Mouse (Mus musculus): ENCODE measurements around the gene Tmem45b. TPM values are rescaled to one million over a fixed set of nuclear protein-coding genes. Genes with fewer than 3 reads are reported as not detected.

Gene Tmem45b
- polyA plus RNA-seq, 1 experiment = not detected

DNA sequence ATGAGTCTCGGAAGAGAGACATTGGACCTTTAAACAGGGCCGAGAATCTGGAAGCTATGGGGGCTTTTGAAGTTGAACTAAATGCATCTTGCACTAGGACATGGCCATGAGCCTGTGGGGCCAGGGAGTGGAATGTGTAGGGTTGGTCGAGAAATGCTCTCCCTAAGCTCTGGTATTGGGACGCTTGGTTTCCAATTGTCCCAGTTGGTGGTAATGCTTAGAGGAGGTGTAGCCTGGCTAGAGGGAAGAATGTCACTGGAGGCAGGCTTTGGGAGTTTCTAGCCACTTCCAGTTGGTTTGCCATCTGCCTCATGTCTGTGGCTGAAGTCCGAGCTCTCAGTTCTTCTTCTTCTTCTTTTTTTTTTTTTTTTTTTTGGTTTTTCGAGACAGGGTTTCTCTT is 24.9 kb downstream of the Tmem45b start:
- no peak overlapping the region for H3K27ac ChIP-seq (ENCODE audit: insufficient read depth, low read length)
- H3K4me3 ChIP-seq (ENCODE audit: insufficient read depth, low read length) = no peak overlapping the region
- TF ChIP-seq CTCF (IDR thresholded peaks at IDR 0.05; ENCODE audit: borderline replicate concordance, insufficient read depth, low read length) = no peak
- no peak for TF ChIP-seq POLR2A (IDR thresholded peaks at IDR 0.05; ENCODE audit: low read depth, low read length)
- no peaks in the 10 kb centered on the region for H3K4me1 ChIP-seq (ENCODE audit: control insufficient read depth, insufficient read depth, low read length)

DNA sequence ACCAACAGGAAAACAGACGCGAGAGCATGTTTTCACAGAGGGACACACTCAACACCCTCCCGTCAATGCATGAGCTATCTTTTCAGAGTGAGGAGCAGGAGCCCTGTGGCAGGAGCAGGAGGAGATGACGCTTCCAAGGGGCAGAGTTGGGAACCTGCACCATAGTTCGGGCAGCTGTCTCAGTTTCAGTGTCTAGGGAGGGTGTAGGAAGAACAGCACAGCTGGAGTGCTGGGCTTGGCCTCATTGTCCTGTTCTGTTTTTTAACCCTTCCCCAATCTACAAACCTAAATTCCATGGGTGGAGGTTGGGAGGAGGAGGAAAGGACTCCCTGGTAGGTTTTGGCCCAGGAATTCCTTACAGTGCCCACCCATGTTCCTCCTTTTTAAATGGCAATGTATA is 25.4 kb downstream of the Tmem45b start:
- Histone ChIP-seq H3K4me3 (ENCODE audit: insufficient read depth, low read length) (no peak overlapping the region), H3K4me1 (ENCODE audit: control insufficient read depth, insufficient read depth, low read length) (no peaks in the 10 kb centered on the region), H3K27ac (ENCODE audit: insufficient read depth, low read length) (no peak overlapping the region)
- no peak for TF ChIP-seq POLR2A (IDR thresholded peaks at IDR 0.05; ENCODE audit: low read depth, low read length)
- TF ChIP-seq CTCF (IDR thresholded peaks at IDR 0.05; ENCODE audit: borderline replicate concordance, insufficient read depth, low read length) = no peak

DNA sequence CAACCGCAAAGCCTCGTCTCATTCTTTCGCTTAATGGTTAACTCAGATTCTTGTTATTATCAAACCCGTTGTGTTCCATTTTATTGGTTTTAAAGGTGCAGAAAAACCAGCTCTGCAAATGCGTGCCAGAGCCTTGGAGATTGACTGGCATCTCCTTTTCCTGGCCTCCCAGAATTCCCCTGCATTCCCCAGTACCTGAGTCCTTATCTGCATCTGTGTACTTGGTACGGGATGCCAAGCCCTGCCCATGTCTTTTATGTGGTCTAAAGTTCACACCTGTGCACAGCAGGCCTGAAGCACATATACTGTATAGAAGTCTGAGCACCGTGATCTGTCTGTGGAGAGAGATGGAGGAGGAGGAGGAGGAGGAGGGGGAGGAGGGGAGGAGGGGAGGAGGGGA is 26.4 kb downstream of the Tmem45b start:
- TF ChIP-seq POLR2A (IDR thresholded peaks at IDR 0.05; ENCODE audit: low read depth, low read length) = no peak
- TF ChIP-seq CTCF (IDR thresholded peaks at IDR 0.05; ENCODE audit: borderline replicate concordance, insufficient read depth, low read length) = no peak
- Histone ChIP-seq H3K4me3 (ENCODE audit: insufficient read depth, low read length) (no peak overlapping the region), H3K27ac (ENCODE audit: insufficient read depth, low read length) (no peak overlapping the region), H3K4me1 (ENCODE audit: control insufficient read depth, insufficient read depth, low read length) (no peaks in the 10 kb centered on the region)

DNA sequence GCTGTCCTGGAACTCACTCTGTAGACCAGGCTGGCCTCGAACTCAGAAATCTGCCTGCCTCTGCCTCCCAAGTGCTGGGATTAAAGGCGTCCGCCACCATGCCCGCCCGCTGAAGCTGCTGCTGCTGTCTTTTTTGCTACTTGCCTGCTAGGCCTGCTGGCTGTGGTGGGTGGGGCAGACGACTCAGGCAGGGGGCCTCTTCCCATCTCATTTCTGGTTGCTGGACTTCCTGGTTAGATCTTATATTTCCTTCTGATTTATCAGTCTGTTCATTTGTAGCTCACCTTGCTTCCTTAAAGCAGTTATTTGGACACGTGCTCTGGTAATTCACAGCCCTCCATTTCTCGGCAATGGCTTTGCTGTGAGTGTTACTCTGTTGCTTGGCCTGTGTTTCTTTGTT is 28.8 kb downstream of the Tmem45b start:
- Histone ChIP-seq H3K4me1 (ENCODE audit: control insufficient read depth, insufficient read depth, low read length) (no peaks in the 10 kb centered on the region), H3K4me3 (ENCODE audit: insufficient read depth, low read length) (no peak overlapping the region), H3K27ac (ENCODE audit: insufficient read depth, low read length) (no peak overlapping the region)
- TF ChIP-seq CTCF (IDR thresholded peaks at IDR 0.05; ENCODE audit: borderline replicate concordance, insufficient read depth, low read length) = no peak
- TF ChIP-seq POLR2A (IDR thresholded peaks at IDR 0.05; ENCODE audit: low read depth, low read length) = no peak

DNA sequence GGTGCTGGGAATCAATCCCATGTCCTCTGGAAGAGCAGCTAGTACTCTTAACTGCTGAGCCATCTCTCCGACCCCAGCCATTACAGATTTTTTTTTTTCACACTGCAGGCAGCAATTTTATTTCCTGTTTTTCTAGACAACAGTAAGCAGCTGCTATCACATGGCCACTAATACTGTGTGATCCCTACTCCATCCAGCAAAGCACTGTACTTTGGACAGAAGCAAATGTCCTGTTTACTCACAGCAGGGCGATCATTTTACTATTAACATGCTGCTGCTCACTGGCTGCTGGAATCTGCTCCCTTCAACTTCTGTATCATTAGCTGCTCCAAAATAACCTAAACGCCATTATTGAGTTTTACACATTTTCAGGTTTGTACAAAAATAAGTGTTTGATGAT is 30.8 kb downstream of the Tmem45b start:
- no peak overlapping the region for H3K4me3 ChIP-seq (ENCODE audit: insufficient read depth, low read length)
- no peaks in the 10 kb centered on the region for H3K4me1 ChIP-seq (ENCODE audit: control insufficient read depth, insufficient read depth, low read length)
- H3K27ac ChIP-seq (ENCODE audit: insufficient read depth, low read length) = no peak overlapping the region
- no peak for TF ChIP-seq CTCF (IDR thresholded peaks at IDR 0.05; ENCODE audit: borderline replicate concordance, insufficient read depth, low read length)
- no peak for TF ChIP-seq POLR2A (IDR thresholded peaks at IDR 0.05; ENCODE audit: low read depth, low read length)

DNA sequence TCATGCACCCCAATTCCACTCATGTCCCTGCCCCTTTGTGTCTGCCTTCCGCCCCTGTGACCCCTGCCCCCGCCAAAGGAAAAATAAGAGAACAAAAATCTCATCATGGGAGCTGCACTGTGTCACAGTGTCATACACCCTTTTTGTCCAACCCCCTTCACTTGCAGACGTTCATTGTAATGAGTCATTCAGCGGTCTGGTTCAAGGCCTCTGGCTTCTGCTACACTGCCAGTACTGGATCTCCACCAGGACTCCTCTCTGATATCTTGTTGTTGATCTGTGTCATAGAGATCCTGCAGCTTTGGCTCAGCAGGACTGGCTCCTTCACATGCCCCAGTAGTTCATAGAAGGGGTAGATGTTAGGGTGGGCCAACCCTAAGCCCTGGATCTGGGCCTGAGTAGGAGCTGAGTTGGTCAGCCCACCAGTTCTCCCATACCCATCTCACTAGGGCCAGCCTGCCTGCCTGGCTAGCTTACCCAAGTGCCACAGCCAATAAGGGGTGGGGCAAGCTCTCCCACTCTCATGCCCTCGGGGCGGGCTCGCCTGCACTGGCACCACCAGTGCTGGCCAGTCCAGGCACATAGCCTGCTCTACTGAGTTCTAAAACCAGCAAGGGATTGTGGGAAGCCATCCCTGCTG is 31.8 kb downstream of the Tmem45b start:
- Histone ChIP-seq H3K4me1 (ENCODE audit: control insufficient read depth, insufficient read depth, low read length) (no peaks in the 10 kb centered on the region), H3K27ac (ENCODE audit: insufficient read depth, low read length) (no peak overlapping the region), H3K4me3 (ENCODE audit: insufficient read depth, low read length) (no peak overlapping the region)
- TF ChIP-seq CTCF (IDR thresholded peaks at IDR 0.05; ENCODE audit: borderline replicate concordance, insufficient read depth, low read length) = no peak
- no peak for TF ChIP-seq POLR2A (IDR thresholded peaks at IDR 0.05; ENCODE audit: low read depth, low read length)

DNA sequence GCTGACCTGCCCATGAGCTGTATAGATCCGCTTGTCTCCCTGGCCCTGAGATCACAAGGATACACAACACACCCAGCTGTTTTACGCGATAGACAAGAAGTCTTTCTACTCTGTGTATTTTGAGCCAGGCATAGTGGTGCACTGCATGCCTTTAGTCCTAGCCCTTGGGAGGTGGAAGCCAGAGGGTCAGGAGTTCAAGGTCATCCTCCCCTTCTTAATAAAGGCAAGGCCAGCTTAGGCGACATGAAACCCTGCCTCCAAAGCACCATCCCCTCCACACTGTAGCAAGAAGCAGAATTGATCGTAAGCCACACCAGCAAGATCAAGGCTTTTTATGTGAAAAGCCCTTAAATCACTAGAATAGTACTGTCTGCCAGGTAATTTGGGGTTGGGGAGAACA is 32.5 kb downstream of the Tmem45b start:
- Histone ChIP-seq H3K4me3 (ENCODE audit: insufficient read depth, low read length) (no peak overlapping the region), H3K4me1 (ENCODE audit: control insufficient read depth, insufficient read depth, low read length) (no peaks in the 10 kb centered on the region), H3K27ac (ENCODE audit: insufficient read depth, low read length) (no peak overlapping the region)
- no peak for TF ChIP-seq CTCF (IDR thresholded peaks at IDR 0.05; ENCODE audit: borderline replicate concordance, insufficient read depth, low read length)
- TF ChIP-seq POLR2A (IDR thresholded peaks at IDR 0.05; ENCODE audit: low read depth, low read length) = no peak

DNA sequence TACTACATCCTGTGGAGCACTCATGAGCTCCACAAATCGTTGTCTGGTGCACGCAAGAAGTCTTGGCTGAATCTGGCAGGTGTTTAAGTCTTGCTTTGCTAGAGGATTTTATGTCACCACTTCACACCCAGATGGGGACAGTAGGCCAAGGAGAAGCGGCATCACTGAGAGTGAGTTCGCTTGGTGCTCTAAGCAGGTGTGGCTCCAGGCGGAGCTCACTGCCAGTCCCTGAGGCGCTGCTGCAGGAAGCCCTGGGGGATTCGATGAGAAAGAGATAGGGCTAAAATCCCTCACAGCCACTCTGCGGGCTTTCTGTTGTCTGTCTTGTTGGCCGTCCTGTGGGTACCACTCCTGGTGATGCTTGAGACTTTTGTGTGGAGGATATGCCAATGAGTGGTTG is 34.3 kb downstream of the Tmem45b start:
- TF ChIP-seq CTCF (IDR thresholded peaks at IDR 0.05; ENCODE audit: borderline replicate concordance, insufficient read depth, low read length) (no peak), POLR2A (IDR thresholded peaks at IDR 0.05; ENCODE audit: low read depth, low read length) (no peak)
- Histone ChIP-seq H3K4me3 (ENCODE audit: insufficient read depth, low read length) (no peak overlapping the region), H3K4me1 (ENCODE audit: control insufficient read depth, insufficient read depth, low read length) (no peaks in the 10 kb centered on the region), H3K27ac (ENCODE audit: insufficient read depth, low read length) (no peak overlapping the region)

DNA sequence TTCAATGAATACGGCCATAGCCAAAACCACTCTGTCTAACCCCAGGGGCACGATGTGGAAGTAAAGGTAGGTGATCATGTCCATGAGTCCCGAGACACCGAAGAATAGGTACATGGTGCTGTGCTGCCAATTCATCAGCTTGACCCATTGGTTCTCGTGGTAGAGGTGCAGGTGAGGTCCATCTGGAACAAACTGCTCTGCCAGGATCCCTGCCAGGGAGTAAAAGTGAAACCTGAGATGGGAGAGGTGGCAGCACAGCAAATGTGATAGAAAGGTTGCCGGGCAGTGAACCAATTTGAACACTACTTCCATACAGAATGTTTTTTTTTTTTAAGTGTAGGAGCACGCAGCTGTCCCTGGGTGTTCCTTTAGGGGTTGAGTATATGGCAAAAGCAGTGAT is 35.3 kb downstream of the Tmem45b start:
- Histone ChIP-seq H3K27ac (ENCODE audit: insufficient read depth, low read length) (no peak overlapping the region), H3K4me3 (ENCODE audit: insufficient read depth, low read length) (no peak overlapping the region), H3K4me1 (ENCODE audit: control insufficient read depth, insufficient read depth, low read length) (no peaks in the 10 kb centered on the region)
- TF ChIP-seq CTCF (IDR thresholded peaks at IDR 0.05; ENCODE audit: borderline replicate concordance, insufficient read depth, low read length) (no peak), POLR2A (IDR thresholded peaks at IDR 0.05; ENCODE audit: low read depth, low read length) (no peak)

DNA sequence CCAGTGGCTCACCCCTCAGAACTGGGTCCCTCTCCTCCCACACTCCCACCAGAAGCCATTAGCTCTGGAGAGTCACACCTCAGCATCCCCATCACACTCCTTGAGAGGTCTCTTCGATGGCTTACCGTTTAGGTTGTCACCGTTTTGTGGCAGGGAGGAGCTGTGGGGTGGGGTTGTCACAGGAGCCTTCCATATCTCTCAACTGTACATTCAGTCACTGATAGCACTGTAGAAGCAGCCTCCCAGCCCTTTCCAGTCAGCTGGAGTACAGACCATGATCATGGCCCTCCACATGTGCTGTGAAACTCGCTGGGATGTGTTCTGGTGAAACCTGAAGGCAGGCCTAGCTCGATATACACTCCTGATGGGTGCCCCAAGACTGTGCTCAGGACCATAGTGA is 42.1 kb downstream of the Tmem45b start:
- Histone ChIP-seq H3K4me1 (ENCODE audit: control insufficient read depth, insufficient read depth, low read length) (no peaks in the 10 kb centered on the region), H3K27ac (ENCODE audit: insufficient read depth, low read length) (no peak overlapping the region), H3K4me3 (ENCODE audit: insufficient read depth, low read length) (no peak overlapping the region)
- TF ChIP-seq CTCF (IDR thresholded peaks at IDR 0.05; ENCODE audit: borderline replicate concordance, insufficient read depth, low read length) = no peak
- TF ChIP-seq POLR2A (IDR thresholded peaks at IDR 0.05; ENCODE audit: low read depth, low read length) = no peak

DNA sequence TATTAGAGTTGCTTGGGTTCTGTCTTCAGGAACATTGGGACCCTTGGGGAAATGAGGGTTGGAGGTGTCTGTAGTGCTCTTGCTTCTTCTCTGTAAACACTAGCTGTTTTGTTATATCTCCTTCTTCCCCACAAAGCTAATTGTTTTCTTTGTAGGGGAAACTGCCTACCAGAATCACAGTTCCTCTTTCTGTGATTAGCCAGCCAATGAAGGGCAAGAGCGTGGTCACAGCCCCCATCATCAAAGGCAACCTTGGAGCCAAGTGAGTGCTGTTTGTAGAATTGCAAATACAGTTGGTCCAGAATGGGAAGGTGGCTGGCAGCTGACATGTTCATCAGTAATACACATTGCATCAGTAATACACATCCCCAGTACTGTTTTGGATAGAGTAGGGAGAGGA is 45.4 kb downstream of the Tmem45b start:
- no peaks in the 10 kb centered on the region for H3K4me1 ChIP-seq (ENCODE audit: control insufficient read depth, insufficient read depth, low read length)
- H3K4me3 ChIP-seq (ENCODE audit: insufficient read depth, low read length) = no peak overlapping the region
- TF ChIP-seq CTCF (IDR thresholded peaks at IDR 0.05; ENCODE audit: borderline replicate concordance, insufficient read depth, low read length) = no peak
- TF ChIP-seq POLR2A (IDR thresholded peaks at IDR 0.05; ENCODE audit: low read depth, low read length) = no peak
- no peak overlapping the region for H3K27ac ChIP-seq (ENCODE audit: insufficient read depth, low read length)

Data from embryonic fibroblast, embryonic 13.5 days (primary cell).